ENCODE assay signal across 19 mouse cellular contexts in the genomic region with DNA sequence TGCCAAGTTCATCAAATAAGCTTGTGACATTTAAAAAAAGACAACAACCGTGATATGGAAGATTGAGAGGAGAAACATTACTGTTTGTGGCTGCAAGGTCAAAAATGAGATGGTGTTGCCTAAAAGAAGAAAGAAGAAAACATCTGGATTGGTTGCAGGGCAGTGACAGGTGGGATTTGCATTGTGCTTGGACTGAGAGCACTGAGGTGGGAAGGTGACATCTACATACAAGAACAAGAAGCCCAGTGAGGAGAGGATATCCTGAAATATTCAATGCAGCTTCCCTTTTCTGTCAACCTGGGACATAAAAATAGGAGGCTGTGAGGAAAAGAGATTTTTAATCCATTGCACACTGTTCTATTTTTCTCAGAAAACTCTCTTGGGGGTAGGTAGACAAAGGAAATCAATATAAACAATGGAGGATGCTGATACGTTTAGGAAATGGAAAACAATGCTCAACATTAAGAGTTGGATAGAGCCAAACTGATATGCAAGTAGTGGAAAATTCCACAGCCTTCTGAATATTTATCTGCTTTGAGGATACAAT. TPM values are rescaled to one million over a fixed set of nuclear protein-coding genes. Genes with fewer than 3 reads are reported as not detected.
DNase-seq lines count a peak whose midpoint lies in the region; ATAC-seq and TF ChIP-seq lines count a peak whose summit lies in the region.
"Had no signal": no experiment of that assay in that cellular context is flagged by ENCODE, and none has a peak within 500 bp of the region (broad histone marks: within the 10 kb centered on the region; RNA-seq: fewer than 3 reads in every experiment).

No protein-coding gene starts in this region.

- peak; percentile 55 for ATAC-seq in heart, postnatal 0 days (ENCODE audit: insufficient read depth, low read depth)
- ATAC-seq in kidney, postnatal 0 days (replicated peaks; ENCODE audit: low FRiP score, low read depth): no peak
- ATAC-seq: activated CD4-positive, CD25-positive, alpha-beta regulatory T cell, adult 4 months; forebrain, embryonic 16.5 days; Patski had no signal

- H3K36me3 ChIP-seq in heart, adult 2 months (ENCODE audit: control insufficient read depth, insufficient read depth, low read length): peaks cover 2% of the 10 kb centered on the region
- no peaks in the 10 kb centered on the region for H3K36me3 ChIP-seq in heart, postnatal 0 days (replicated peaks; ENCODE audit: control insufficient read depth, insufficient read depth, low read length)
- no peaks in the 10 kb centered on the region for H3K36me3 ChIP-seq in kidney, postnatal 0 days (ENCODE audit: insufficient read depth, low read length)
- H3K36me3 ChIP-seq: embryonic facial prominence, embryonic 13.5 days; forebrain, embryonic 12.5 days; hindbrain, embryonic 15.5 days had no signal

- 58% methylated on average over 2 of the region's 2 CpGs for WGBS in heart, adult 2 months
- WGBS in heart, postnatal 0 days: 67% methylated on average over 2 of the region's 2 CpGs
- 71% methylated on average over 2 of the region's 2 CpGs for WGBS in kidney, postnatal 0 days

- peak overlapping the region; percentile 64 for H3K27ac ChIP-seq in heart, adult 2 months
- peak overlapping the region; percentile 53; the same call in 1 of the 2 replicates for H3K27ac ChIP-seq in heart, postnatal 0 days (ENCODE audit: low read depth)
- H3K27ac ChIP-seq in kidney, postnatal 0 days: no peak overlapping the region
- H3K27ac ChIP-seq: embryonic facial prominence, embryonic 13.5 days; forebrain, embryonic 12.5 days; hindbrain, embryonic 15.5 days had no signal

- H3K4me2 ChIP-seq in heart, postnatal 0 days (ENCODE audit: low read depth, low read length): no peak overlapping the region
- H3K4me2 ChIP-seq in kidney, postnatal 0 days (ENCODE audit: low read length): no peak overlapping the region
- H3K4me2 ChIP-seq: embryonic facial prominence, embryonic 13.5 days; forebrain, embryonic 12.5 days; hindbrain, embryonic 15.5 days had no signal

- peak; percentile 76 for TF ChIP-seq EP300 in heart, adult 2 months (IDR thresholded peaks at IDR 0.05; ENCODE audit: insufficient read depth, low read depth, low read length)
- peak; percentile 90 for TF ChIP-seq EP300 in heart, postnatal 0 days (IDR thresholded peaks at IDR 0.05; ENCODE audit: low read depth)

- peak; percentile 23; the same call in 1 of the 2 replicates for TF ChIP-seq POLR2A in heart, adult 2 months (IDR thresholded peaks at IDR 0.05; ENCODE audit: insufficient read depth, low read depth, low read length)

- intact Hi-C loops in heart, adult 2 months (cut with DNase I): loop anchor here (1.0 to 2.0 kb wide), 3 partner anchors 48 to 144 kb away; no protein-coding TSS in a partner anchor
- intact Hi-C loops in heart, postnatal 36 days (cut with DNase I): loop anchor here (2.0 kb wide), 1 partner anchor 48 kb away; no protein-coding TSS in a partner anchor
- intact Hi-C loops in heart, postnatal 10 days (cut with DNase I): loop anchor here (2.0 kb wide), 2 partner anchors 50 to 108 kb away; no protein-coding TSS in a partner anchor

- no peaks in the 10 kb centered on the region for H3K9me3 ChIP-seq in heart, postnatal 0 days (replicated peaks; ENCODE audit: control insufficient read depth, low read length)
- H3K9me3 ChIP-seq in kidney, postnatal 0 days (replicated peaks; ENCODE audit: low read length): no peaks in the 10 kb centered on the region
- H3K9me3 ChIP-seq: embryonic facial prominence, embryonic 13.5 days; forebrain, embryonic 12.5 days; hindbrain, embryonic 15.5 days had no signal

- H3K79me2 ChIP-seq in heart, adult 2 months (replicated peaks; ENCODE audit: control insufficient read depth, insufficient read depth, low read length): no peaks in the 10 kb centered on the region

- H3K9ac ChIP-seq in heart, adult 2 months (ENCODE audit: low read depth, low read length): no peak overlapping the region
- H3K9ac ChIP-seq in heart, postnatal 0 days (replicated peaks; ENCODE audit: low read depth, low read length): no peak overlapping the region
- H3K9ac ChIP-seq in kidney, postnatal 0 days (ENCODE audit: low read depth, low read length): no peak overlapping the region
- H3K9ac ChIP-seq: embryonic facial prominence, embryonic 13.5 days; forebrain, embryonic 12.5 days; hindbrain, embryonic 15.5 days had no signal

- H3K4me3 ChIP-seq in heart, adult 2 months: no peak overlapping the region
- H3K4me3 ChIP-seq in heart, postnatal 0 days (ENCODE audit: low read depth, low read length): no peak overlapping the region
- H3K4me3 ChIP-seq in kidney, postnatal 0 days (replicated peaks; ENCODE audit: low read depth, low read length): no peak overlapping the region
- H3K4me3 ChIP-seq: embryonic facial prominence, embryonic 13.5 days; forebrain, embryonic 12.5 days; hindbrain, embryonic 15.5 days had no signal

- peaks cover 16% of the 10 kb centered on the region for H3K4me1 ChIP-seq in heart, adult 2 months (ENCODE audit: control insufficient read depth, insufficient read depth, low read length)
- peaks cover 8% of the 10 kb centered on the region; the same call in 1 of the 2 replicates for H3K4me1 ChIP-seq in heart, postnatal 0 days (ENCODE audit: control insufficient read depth, insufficient read depth)
- H3K4me1 ChIP-seq in kidney, postnatal 0 days (replicated peaks; ENCODE audit: insufficient read depth, low read length): no peaks in the 10 kb centered on the region
- H3K4me1 ChIP-seq: forebrain, embryonic 12.5 days; hindbrain, embryonic 15.5 days had no signal

- H3K27me3 ChIP-seq in heart, adult 2 months (ENCODE audit: control insufficient read depth, insufficient read depth, low read length): no peaks in the 10 kb centered on the region
- no peaks in the 10 kb centered on the region for H3K27me3 ChIP-seq in heart, postnatal 0 days (ENCODE audit: control insufficient read depth, insufficient read depth, low read length)
- no peaks in the 10 kb centered on the region for H3K27me3 ChIP-seq in kidney, postnatal 0 days (ENCODE audit: insufficient read depth, low read length)
- H3K27me3 ChIP-seq: CH12.LX; embryonic facial prominence, embryonic 13.5 days; forebrain, embryonic 12.5 days; hindbrain, embryonic 15.5 days had no signal

- peak in 1 of 2 experiments; percentile 23 for DNase-seq in heart, adult 2 months
- DNase-seq in heart, postnatal 36 days: no peak
- no peak for DNase-seq in heart, postnatal 0 days (ENCODE audit: low spot score)
- DNase-seq in heart, postnatal 10 days: no peak
- peak; percentile 47 for DNase-seq in kidney, postnatal 0 days (ENCODE audit: low spot score)
- DNase-seq in kidney, postnatal 10 days: no peak
- DNase-seq in skeletal muscle tissue, adult 2 months (ENCODE audit: low read depth, low spot score): peak; percentile 22
- DNase-seq: adrenal gland, postnatal 14 days; cerebellum, adult 18-20 months; cerebellum, adult 9-11 months; cerebellum, postnatal 36 days; gastrocnemius, postnatal 25 days had no signal

- no peak for TF ChIP-seq CTCF in heart, adult 2 months (IDR thresholded peaks at IDR 0.05)
- no peak for TF ChIP-seq CTCF in heart, postnatal 0 days (IDR thresholded peaks at IDR 0.05; ENCODE audit: low read depth)
- TF ChIP-seq CTCF in kidney, postnatal 0 days (IDR thresholded peaks at IDR 0.05; ENCODE audit: low read depth): no peak

RNA-seq across cellular contexts. Expression of a gene that starts 7.2 kb away (rescaled TPM):
- 1 to 10 TPM; 1.1 to 1.6 TPM for total RNA-seq in heart, adult 2 months (2021)
- 0.14 TPM in 1 of 2 replicates, not detected in the other for polyA plus RNA-seq in heart, adult 2 months (2012; rRNA removed)
- 1 to 10 TPM in 1 of 2 experiments, under 1 TPM in 1; 0.41 to 1.1 TPM for total RNA-seq in heart, postnatal 36 days (2021)
- total RNA-seq in heart, postnatal 0 days (2014; rRNA removed; ENCODE audit: low replicate concordance): 0.08 and 0.23 TPM in 2 replicates
- polyA plus RNA-seq in heart, postnatal 0 days (2015; fragmentation: Nextera tagmentation; extraction: Ambion mirVana): 0.74 and 0.75 TPM in 2 replicates
- 1 to 10 TPM; 3.3 to 3.6 TPM for total RNA-seq in heart, postnatal 10 days (2021)
- polyA plus RNA-seq in kidney, postnatal 0 days (2015; fragmentation: Nextera tagmentation; extraction: Ambion mirVana): 2.6 and 3.2 TPM in 2 replicates
- total RNA-seq: CH12.LX had no signal

Comparison
In these comparisons a context has a peak if more than half of its experiments do, and no peak if none do; other contexts are left out.
1. DNase-seq: peak in kidney, postnatal 0 days (single experiment) and skeletal muscle tissue, adult 2 months (single experiment); none in heart, postnatal 36 days (0 of 2), heart, postnatal 0 days (single experiment), heart, postnatal 10 days (0 of 2) and kidney, postnatal 10 days (single experiment).